Mouse (Mus musculus): ENCODE data around the gene Itgb1.

Gene Itgb1

DNA sequence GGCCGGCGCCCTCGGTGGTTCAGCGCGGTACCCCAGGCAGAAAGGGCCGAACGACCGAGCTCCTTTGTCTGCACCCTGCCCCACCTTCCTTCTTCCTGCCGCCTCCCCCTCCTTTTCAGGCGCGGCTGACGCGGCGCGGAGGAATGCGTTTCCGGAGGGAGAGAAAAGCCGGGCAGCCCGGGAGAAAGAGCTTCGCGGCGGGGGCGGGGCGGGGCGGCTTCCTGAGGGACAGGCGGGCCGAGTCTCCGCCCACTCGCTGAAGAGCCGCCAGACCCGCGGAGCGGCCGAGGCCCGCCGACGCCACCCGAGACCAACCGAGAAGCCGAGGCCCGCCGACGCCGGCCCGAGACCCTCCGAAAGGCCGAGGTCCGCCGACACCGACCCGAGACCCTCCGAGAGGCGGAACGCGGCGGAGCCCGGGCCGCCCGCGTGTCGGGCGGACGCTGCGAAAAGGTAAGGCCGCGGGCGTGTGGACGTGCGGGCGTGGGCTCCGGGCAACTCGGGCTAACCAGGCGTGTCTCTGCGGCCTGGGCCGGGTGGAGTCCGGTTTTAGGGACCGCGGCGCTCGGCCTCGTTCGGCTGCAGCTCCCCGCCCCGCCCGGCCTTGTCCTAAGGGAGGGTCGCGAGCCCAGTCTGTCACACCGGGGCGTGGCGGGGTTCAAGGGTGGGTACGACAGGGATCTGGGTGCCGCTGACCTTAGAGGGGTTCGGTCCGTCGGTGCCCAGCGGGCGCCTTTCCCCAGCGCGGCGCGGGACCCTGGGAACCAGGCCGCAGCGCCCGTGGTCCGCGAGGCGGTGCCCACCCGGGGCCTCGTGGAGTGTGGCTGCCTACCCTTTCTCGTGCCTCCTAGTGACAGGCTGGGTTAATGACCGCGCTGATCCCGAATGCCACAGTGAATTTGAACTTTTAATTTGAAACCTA, at the start of gene Itgb1:
Gene Itgb1 (plus strand): TSS at position 148 of the 922 bp plus-strand sequence.
- peak; percentile 78 for DNase-seq (ENCODE audit: low read depth)

- no peak for DNase-seq (ENCODE audit: low read depth)
These were observed 42.4 kb upstream of the Itgb1 start for GRCm38 (mm10) chr8:128643104-128643503.

- DNase-seq (ENCODE audit: low read depth) = no peak
These were observed 40.0 kb upstream of the Itgb1 start for GRCm38 (mm10) chr8:128645452-128645851.

DNA sequence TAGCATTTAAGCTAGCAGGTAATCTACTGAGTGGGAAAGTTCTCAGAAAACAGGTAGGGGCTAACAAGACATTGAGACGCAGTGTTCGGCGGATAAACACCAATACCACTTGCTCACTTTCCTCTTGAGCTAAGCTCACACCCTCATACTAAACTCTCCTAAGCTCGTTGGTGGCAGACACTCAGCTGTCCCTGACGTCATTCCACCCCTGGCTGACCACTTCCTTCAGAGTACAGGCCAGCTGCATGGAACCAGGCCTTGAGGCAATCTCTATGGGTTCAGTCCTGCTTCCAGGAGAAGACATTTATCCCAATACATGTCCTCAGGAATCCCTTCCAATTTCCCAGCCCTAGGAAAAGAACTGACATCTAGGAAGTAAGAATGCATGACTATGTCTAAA, 39.0 kb upstream of the Itgb1 start:
- DNase-seq (ENCODE audit: low read depth) = no peak

- DNase-seq (ENCODE audit: low read depth) = no peak
These were observed 37.4 kb upstream of the Itgb1 start for GRCm38 (mm10) chr8:128648071-128648470.

DNA sequence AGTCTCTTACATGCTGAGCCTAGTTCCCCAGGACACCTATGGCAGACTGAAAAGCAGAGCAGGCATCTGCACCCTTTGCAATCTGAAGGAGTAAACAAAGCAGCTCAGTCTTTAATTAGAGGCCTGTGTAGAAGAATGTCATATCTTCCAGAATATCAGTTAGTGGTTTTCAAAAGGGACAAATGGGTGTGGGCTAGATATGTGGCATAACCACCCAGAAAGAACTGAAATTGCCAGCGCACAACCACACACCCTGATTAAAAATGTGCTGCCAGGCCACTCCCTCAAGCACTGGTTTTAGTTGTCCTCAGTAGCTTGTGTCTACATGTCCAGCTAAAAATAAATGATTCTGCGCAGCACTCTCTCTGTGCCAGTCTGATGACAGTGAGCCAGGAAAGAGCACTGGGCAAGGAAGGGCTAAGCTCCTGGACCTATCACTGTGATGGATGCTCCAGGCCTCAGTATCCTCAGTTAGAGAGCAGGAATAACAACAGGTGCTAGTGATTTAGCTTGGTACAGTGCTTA, 35.1 kb upstream of the Itgb1 start:
- no peak for DNase-seq (ENCODE audit: low read depth)

- DNase-seq (ENCODE audit: low read depth) = peak; percentile 40
These were observed 32.9 kb upstream of the Itgb1 start for GRCm38 (mm10) chr8:128652399-128653109.

GRCm38 (mm10) chr8:128653642-128654364, 31.7 kb upstream of the Itgb1 start:
- DNase-seq (ENCODE audit: low read depth) = no peak

DNA sequence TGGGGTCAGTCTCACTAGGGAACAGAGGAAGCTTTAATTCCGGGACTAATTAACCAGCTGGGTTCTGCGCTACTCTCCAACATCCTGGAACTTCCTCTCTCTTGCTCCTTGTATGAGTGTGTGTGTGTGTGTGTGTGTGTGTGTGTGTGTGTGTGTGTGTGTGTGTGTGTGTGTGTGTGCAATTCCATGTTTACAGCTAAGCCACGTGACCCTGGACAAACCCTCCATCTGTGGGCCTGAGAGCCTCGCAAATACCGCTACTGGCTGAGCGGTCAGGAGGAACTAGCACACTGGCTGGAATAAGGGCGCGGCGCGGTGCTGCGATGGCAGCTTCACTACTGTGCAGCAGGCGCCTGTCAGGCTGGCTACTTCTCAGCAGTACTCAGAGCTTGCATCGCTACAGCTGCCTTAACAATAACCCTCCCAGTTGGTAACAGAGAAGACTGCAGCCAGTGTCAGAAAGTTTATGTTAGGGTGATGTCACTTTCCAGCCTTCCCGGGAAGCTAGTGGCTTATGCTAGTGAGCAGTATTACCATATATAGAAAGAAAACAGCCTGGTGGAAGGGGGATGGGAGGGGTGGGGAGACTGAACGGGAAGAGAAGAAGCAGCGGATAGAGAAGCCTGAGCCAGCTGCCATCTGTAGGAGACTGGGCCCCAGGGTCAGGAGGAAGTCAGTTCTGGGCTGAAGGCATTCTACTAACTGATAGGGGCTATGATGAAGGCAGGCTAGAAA, 30.9 kb upstream of the Itgb1 start:
- peak; percentile 32 for DNase-seq (ENCODE audit: low read depth)

- DNase-seq (ENCODE audit: low read depth) = no peak
These were observed 23.3 kb upstream of the Itgb1 start for GRCm38 (mm10) chr8:128662144-128662543.

- no peak for DNase-seq (ENCODE audit: low read depth)
These were observed 22.8 kb upstream of the Itgb1 start for GRCm38 (mm10) chr8:128662696-128663095.

DNA sequence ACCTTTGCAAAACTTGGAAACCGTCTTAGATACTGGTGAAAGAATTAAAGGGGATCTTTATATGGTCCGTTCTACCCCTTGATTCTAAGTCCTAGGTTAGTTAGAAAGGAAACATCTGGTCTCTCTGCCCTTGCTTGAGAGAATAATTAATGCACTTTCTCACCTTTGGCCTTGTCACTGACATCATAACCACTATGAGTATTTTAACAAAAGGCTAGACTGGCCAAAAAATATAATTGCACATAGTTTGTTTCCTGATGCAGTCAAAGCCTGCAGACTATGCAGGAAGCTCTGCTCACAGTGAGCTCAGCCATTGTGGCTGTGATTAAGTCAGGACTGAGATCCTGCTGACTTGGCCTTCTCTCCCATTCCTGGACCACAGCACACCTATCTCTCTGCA, 22.3 kb upstream of the Itgb1 start:
- DNase-seq (ENCODE audit: low read depth) = no peak

GRCm38 (mm10) chr8:128666576-128667263, 18.7 kb upstream of the Itgb1 start:
- no peak for DNase-seq (ENCODE audit: low read depth)

DNA sequence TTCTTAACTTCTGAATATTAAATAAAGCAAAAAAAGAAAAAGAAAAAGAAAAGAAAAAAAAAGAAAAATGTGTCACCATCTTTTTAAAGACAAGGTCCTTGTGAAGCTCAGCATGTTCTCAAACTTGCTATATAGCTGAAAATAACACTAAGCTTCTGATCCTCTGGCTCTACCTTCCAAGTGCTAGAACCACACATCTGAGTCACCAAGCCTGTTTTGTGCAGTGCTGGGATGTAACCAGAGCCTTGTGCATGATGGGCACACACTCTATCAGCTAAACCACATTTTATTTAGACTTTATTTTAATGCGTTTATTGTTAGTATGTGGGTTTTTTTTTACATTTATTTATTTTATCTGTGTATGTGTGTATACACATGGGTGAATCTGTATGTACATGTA, 13.6 kb upstream of the Itgb1 start:
- DNase-seq (ENCODE audit: low read depth) = no peak

DNA sequence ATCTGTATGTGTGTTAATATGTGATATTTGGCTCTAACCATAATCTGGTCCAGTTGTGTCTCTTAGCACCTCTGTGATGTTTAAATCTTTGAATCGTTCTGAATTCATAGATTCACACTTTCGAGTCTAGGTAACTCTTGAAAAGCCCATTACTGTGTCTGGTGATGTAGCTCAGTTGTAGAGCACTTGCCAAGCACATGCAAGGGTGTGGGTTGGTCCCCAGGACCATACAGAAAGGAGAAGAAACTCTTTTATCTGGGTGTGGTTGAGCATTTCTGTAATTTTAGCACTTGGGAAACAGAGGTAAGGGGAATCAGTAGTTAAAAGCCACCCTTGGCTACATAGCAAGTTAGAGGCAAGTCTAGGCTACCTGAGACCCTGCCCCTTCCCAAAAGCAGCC, 13.0 kb upstream of the Itgb1 start:
- no peak for DNase-seq (ENCODE audit: low read depth)

- DNase-seq (ENCODE audit: low read depth) = no peak
These were observed 12.5 kb upstream of the Itgb1 start for GRCm38 (mm10) chr8:128672950-128673349.

GRCm38 (mm10) chr8:128675848-128676629, 9.4 kb upstream of the Itgb1 start:
- no peak for DNase-seq (ENCODE audit: low read depth)

DNA sequence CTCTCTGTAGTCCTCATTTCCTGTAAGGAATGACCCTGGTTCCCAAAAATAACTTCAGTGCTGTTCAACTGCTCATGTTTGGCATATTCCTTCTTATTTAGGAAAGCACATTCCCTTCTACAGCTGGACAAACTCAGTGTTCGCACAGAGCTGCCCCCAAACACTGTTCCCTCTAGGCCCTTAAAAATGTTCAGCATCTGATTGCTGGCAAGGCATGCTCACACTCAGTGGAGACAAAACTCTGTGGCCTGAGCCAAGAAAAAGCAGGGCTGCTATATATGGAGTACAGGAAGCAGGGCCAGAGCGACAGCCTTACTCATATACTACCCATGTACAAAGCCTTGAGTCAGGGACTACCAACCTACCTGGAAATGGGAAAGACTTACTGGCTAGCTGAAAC, 5.5 kb upstream of the Itgb1 start:
- DNase-seq (ENCODE audit: low read depth) = no peak

DNA sequence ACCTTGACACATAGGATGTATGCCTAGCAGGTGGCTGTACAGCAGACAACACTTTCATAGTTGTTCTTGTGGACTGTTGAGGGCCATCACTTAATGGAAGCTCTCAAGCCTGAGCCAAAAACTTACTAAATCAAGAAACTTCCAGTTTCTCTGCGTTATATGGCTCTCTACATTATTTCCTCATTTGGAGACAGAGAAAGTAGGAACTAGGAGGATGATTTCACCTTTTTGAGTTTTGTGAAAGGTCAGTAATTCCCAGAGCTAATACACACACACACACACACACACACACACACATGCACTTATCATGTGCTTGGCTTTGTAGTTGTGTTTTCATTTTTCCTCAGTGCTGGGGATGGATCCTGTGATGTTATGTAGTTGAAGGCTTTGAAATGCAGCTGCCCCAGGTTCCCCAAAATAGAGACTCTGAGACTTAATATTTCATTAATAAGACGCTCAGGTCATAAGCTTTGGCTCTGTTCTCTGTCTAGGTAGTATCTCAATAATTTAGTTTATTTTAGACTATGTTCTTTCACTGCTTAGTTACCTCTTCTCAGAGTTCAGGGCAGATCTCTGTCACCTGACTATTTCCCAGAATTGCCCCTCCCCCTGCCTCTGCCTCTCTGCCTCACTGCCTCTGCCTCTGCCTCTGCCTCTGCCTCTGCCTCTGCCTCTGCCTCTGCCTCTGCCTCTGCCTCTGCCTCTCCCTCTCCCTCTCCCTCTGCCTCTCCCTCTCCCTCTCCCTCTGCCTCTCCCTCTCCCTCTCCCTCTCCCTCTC, 4.7 kb upstream of the Itgb1 start:
- DNase-seq (ENCODE audit: low read depth) = no peak

Measured in c-Kit-positive CD71-positive TER-119-negative erythroid progenitor cells, embryonic 14.5 days (primary cell).